Mouse (Mus musculus) hindbrain, embryonic 16.5 days (tissue): ENCODE measurements at regions not wholly inside any gene's neighbourhood (a gene's known extent, or its start where the extent isn't known, plus 50 kb on each side); places are given as distances from the start of the nearest gene placed in this dataset.

Source experiments
- ATAC-seq: fragments of 200-750 bp; cut with Nextera tagmentation; 2 replicates; pipeline ENCODE4 v1.8.0; 2017; ENCODE audit warnings: moderate TSS enrichment, moderate library complexity
- H3K27ac ChIP-seq: fragments of 300-500 bp; sonication (generic); 2 replicates; pipeline ENCODE4 v1.5.1; 2014; ENCODE audit warnings: low read depth, mild to moderate bottlenecking, control low read depth, low read length, moderate library complexity
- H3K27me3 ChIP-seq: fragments of 300-500 bp; sonication (generic); replicated peaks from 2 replicates; pipeline ENCODE4 v1.6.1; 2014; ENCODE audit warnings: low read length; ENCODE audit not compliant: control insufficient read depth, insufficient read depth
- H3K36me3 ChIP-seq: fragments of 300-500 bp; sonication (generic); 2 replicates; pipeline ENCODE4 v1.6.1; 2014; ENCODE audit warnings: mild to moderate bottlenecking, low read length, moderate library complexity, mixed read lengths; ENCODE audit not compliant: control insufficient read depth, insufficient read depth
- H3K4me1 ChIP-seq: fragments of 300-500 bp; sonication (generic); 2 replicates; pipeline ENCODE4 v1.6.1; 2014; ENCODE audit warnings: low read depth, low read length; ENCODE audit not compliant: control insufficient read depth, insufficient read depth
- H3K4me2 ChIP-seq: fragments of 300-500 bp; sonication (generic); 2 replicates; pipeline ENCODE4 v1.6.1; 2014; ENCODE audit warnings: mild to moderate bottlenecking, low read length, control low read depth, moderate library complexity
- H3K4me3 ChIP-seq: fragments of 300-500 bp; sonication (generic); 2 replicates; pipeline ENCODE4 v1.5.1; 2014; ENCODE audit warnings: mild to moderate bottlenecking, low read length, control low read depth, moderate library complexity
- H3K9ac ChIP-seq: fragments of 300-500 bp; sonication (generic); 2 replicates; pipeline ENCODE4 v1.6.1; 2014; ENCODE audit warnings: low read depth, mild to moderate bottlenecking, control low read depth, low read length, moderate library complexity
- H3K9me3 ChIP-seq: fragments of 300-500 bp; sonication (generic); 2 replicates; pipeline ENCODE4 v1.6.1; 2014; ENCODE audit warnings: mild to moderate bottlenecking, low read length, moderate library complexity; ENCODE audit not compliant: control insufficient read depth
- WGBS: fragments of 180-500 bp; shearing (Covaris S2); extraction: QIAGEN DNeasy Blood & Tissue Kit; methylation state at CpG from one replicate; pipeline ENCODE4 v1.1.7; 2014; 5-methylcytosine and 5-hydroxymethylcytosine counted together

- Histone ChIP-seq H3K27me3 (no peaks in the 10 kb centered on the region), H3K9ac (no peak overlapping the region), H3K36me3 (no peaks in the 10 kb centered on the region), H3K4me3 (no peak overlapping the region), H3K9me3 (no peaks in the 10 kb centered on the region), H3K4me2 (no peak overlapping the region), H3K4me1 (no peaks in the 10 kb centered on the region), H3K27ac (no peak overlapping the region)
- ATAC-seq = no peak
- WGBS = 50% methylated on average over 2 of the region's 2 CpGs
Measured at GRCm38 (mm10) chrX:7474831-7475230, 98.6 kb upstream of the Foxp3 start.

GRCm38 (mm10) chrX:7473814-7474213 lies 98.2 kb upstream of the Usp27x start:
- 0 out of 2 replicates have a peak, but pooled peaks have one; percentile 70 for ATAC-seq
- Histone ChIP-seq H3K4me3 (no peak overlapping the region), H3K9me3 (no peaks in the 10 kb centered on the region), H3K4me1 (no peaks in the 10 kb centered on the region), H3K27me3 (no peaks in the 10 kb centered on the region), H3K4me2 (no peak overlapping the region), H3K36me3 (no peaks in the 10 kb centered on the region), H3K27ac (no peak overlapping the region), H3K9ac (no peak overlapping the region)
- 42% methylated on average over 2 of the region's 2 CpGs for WGBS

- Histone ChIP-seq H3K4me2 (no peak overlapping the region), H3K9ac (no peak overlapping the region), H3K4me1 (no peaks in the 10 kb centered on the region), H3K27me3 (no peaks in the 10 kb centered on the region), H3K36me3 (no peaks in the 10 kb centered on the region), H3K4me3 (no peak overlapping the region), H3K27ac (no peak overlapping the region), H3K9me3 (no peaks in the 10 kb centered on the region)
- WGBS = 69% methylated on average over 1 of the region's 1 CpGs
- peak; percentile 24; the same call in 1 of the 2 replicates for ATAC-seq
Measured at GRCm38 (mm10) chrX:7469801-7470200, 94.2 kb upstream of the Usp27x start.

GRCm38 (mm10) chrX:7467985-7468384 lies 92.4 kb upstream of the Usp27x start:
- Histone ChIP-seq H3K4me3 (no peak overlapping the region), H3K9me3 (no peaks in the 10 kb centered on the region), H3K27me3 (no peaks in the 10 kb centered on the region), H3K36me3 (no peaks in the 10 kb centered on the region), H3K4me1 (no peaks in the 10 kb centered on the region), H3K4me2 (no peak overlapping the region), H3K9ac (no peak overlapping the region), H3K27ac (no peak overlapping the region)
- ATAC-seq = no peak
- WGBS = 59% methylated on average over 1 of the region's 1 CpGs

- no peak for ATAC-seq
- Histone ChIP-seq H3K4me3 (no peak overlapping the region), H3K27ac (no peak overlapping the region), H3K9me3 (no peaks in the 10 kb centered on the region), H3K4me2 (no peak overlapping the region), H3K27me3 (no peaks in the 10 kb centered on the region), H3K4me1 (no peaks in the 10 kb centered on the region), H3K9ac (no peak overlapping the region), H3K36me3 (no peaks in the 10 kb centered on the region)
- WGBS = 72% methylated on average over 4 of the region's 4 CpGs
Measured at GRCm38 (mm10) chrX:7456851-7457250, 81.2 kb upstream of the Usp27x start.

GRCm38 (mm10) chrX:7445035-7445434 lies 69.4 kb upstream of the Usp27x start:
- 69% methylated on average over 3 of the region's 3 CpGs for WGBS
- Histone ChIP-seq H3K36me3 (no peaks in the 10 kb centered on the region), H3K4me3 (no peak overlapping the region), H3K27me3 (no peaks in the 10 kb centered on the region), H3K27ac (no peak overlapping the region), H3K9ac (no peak overlapping the region), H3K4me2 (no peak overlapping the region), H3K9me3 (peaks cover 2% of the 10 kb centered on the region; the same call in 1 of the 2 replicates), H3K4me1 (no peaks in the 10 kb centered on the region)
- no peak for ATAC-seq

GRCm38 (mm10) chrX:7444583-7444982 lies 69.0 kb upstream of the Usp27x start:
- H3K9ac ChIP-seq = no peak overlapping the region
- H3K4me1 ChIP-seq = no peaks in the 10 kb centered on the region
- H3K36me3 ChIP-seq = no peaks in the 10 kb centered on the region
- H3K27ac ChIP-seq = no peak overlapping the region
- no peaks in the 10 kb centered on the region for H3K27me3 ChIP-seq
- no peak overlapping the region for H3K4me2 ChIP-seq
- H3K9me3 ChIP-seq = peaks cover 2% of the 10 kb centered on the region; the same call in 1 of the 2 replicates
- H3K4me3 ChIP-seq = no peak overlapping the region
- 47% methylated on average over 6 of the region's 6 CpGs for WGBS
- no peak for ATAC-seq

GRCm38 (mm10) chrX:7443996-7444421 lies 68.4 kb upstream of the Usp27x start:
- H3K4me2 ChIP-seq = no peak overlapping the region
- no peak overlapping the region for H3K9ac ChIP-seq
- H3K27me3 ChIP-seq = no peaks in the 10 kb centered on the region
- H3K4me1 ChIP-seq = no peaks in the 10 kb centered on the region
- no peak overlapping the region for H3K27ac ChIP-seq
- ATAC-seq = no peak
- 19% methylated on average over 6 of the region's 6 CpGs for WGBS
- peaks cover 2% of the 10 kb centered on the region; the same call in 1 of the 2 replicates for H3K9me3 ChIP-seq
- H3K4me3 ChIP-seq = no peak overlapping the region
- no peaks in the 10 kb centered on the region for H3K36me3 ChIP-seq

GRCm38 (mm10) chrX:7435375-7436042 lies 59.9 kb upstream of the Usp27x start:
- H3K9me3 ChIP-seq = no peaks in the 10 kb centered on the region
- H3K4me2 ChIP-seq = no peak overlapping the region
- H3K4me3 ChIP-seq = no peak overlapping the region
- H3K9ac ChIP-seq = no peak overlapping the region
- H3K27ac ChIP-seq = no peak overlapping the region
- H3K27me3 ChIP-seq = no peaks in the 10 kb centered on the region
- ATAC-seq = no peak
- no peaks in the 10 kb centered on the region for H3K36me3 ChIP-seq
- 70% methylated on average over 2 of the region's 2 CpGs for WGBS
- no peaks in the 10 kb centered on the region for H3K4me1 ChIP-seq
